Mouse (Mus musculus): ENCODE measurements around the gene Gm42669. TPM values are rescaled to one million over a fixed set of nuclear protein-coding genes. Genes with fewer than 3 reads are reported as not detected.

The Gm42669 gene
- not detected for total RNA-seq (2023)

GRCm38 (mm10) chr5:107507321-107507720, at the start of gene Gm42669:
TSS of gene Gm42669 (plus strand) at chr5:107507621.

GRCm38 (mm10) chr5:107534581-107534980, 27.2 kb downstream of the Gm42669 start, which contains the start of gene 1700028K03Rik:
TSS of gene 1700028K03Rik (plus strand) at chr5:107534709.

GRCm38 (mm10) chr5:107597301-107598077, 90.1 kb downstream of the Gm42669 start, which contains the start of the genes Rpap2 and Glmn:
TSS of gene Rpap2 (plus strand) at chr5:107597373.
TSS of gene Glmn (minus strand) at chr5:107597888.

Other genes starting within 250 kb of the Gm42669 start
- gene Tgfbr3, start 218.0 kb upstream of the Gm42669 start, total RNA-seq (2023), result 76.8 TPM
- gene Brdt, start 176.5 kb upstream of the Gm42669 start, total RNA-seq (2023), result 1.9 TPM
- not detected for gene Ephx4, start 104.9 kb upstream of the Gm42669 start, total RNA-seq (2023)
- not detected for gene Lpcat2b, start 76.1 kb upstream of the Gm42669 start, total RNA-seq (2023)
- 11.5 TPM for gene Btbd8, start 69.6 kb upstream of the Gm42669 start, total RNA-seq (2023)
- 0.15 TPM for gene 1700028K03Rik, start 27.1 kb downstream of the Gm42669 start, total RNA-seq (2023)
- gene Rpap2, start 89.8 kb downstream of the Gm42669 start, total RNA-seq (2023), result 25.2 TPM
- 15.7 TPM for gene Glmn, start 90.3 kb downstream of the Gm42669 start, total RNA-seq (2023)
- gene Gfi1, start 218.4 kb downstream of the Gm42669 start, total RNA-seq (2023), result 17.2 TPM

Data from CD4-positive naive resting alpha-beta T cell, adult 57 days (primary cell).